Mouse (Mus musculus) urinary bladder, adult 18-20 months (tissue): ENCODE results near the gene Dusp1.

Experiments
- DNase-seq, 2 experiments: peaks; one replicate each; pipeline ENCODE4 v3.0.0; 2022; ENCODE audit warnings: low spot score in 2 of 2, mixed read lengths in 2 of 2

Dusp1 gene

GRCm38 (mm10) chr17:26561651-26562181 is at the start of gene Dusp1:
Gene Dusp1 (minus strand): TSS chr17:26562128.
- DNase-seq: no peak

DNA sequence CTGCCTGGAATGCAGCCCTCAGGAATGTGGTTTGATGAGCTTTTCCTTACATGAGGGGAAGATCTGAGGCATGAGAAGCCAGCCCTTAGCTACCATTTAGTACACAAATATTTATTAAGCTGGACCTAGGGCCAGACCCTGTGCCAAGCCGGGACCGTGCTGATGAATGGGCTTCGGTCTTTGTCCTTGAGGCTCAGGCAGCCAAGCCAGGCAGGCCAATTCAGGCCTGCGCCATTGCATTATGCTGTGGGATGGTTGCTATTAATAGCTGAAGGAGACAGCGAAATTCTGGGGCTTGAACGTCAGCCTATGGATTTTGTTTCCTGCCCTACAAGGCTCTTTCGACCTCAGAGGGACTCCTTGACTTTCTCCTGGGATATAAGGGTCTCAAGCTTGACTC is 49.4 kb upstream of the Dusp1 start:
- DNase-seq: no peak

DNA sequence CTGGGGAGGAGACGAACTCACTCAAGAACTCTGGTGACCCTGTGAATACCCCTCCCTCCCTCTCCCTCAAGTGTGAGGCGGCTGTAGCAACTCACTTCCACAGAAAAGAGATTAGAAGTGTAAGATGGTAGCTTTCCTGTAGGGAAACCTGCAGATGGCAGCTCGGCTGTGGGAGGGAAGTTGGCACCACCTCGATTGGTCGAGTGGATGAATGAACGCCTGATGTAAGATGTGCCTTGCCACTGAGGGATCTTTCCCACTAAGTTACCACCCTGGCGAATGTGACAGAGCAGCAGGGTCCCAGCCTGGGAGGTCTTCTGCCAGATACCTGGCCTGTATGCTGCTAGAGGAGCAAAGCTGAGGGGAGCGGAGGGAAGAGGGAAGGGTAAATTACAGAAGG is 47.9 kb upstream of the Dusp1 start:
- no peak for DNase-seq

- DNase-seq: no peak
Observed at GRCm38 (mm10) chr17:26608877-26609276, 46.9 kb upstream of the Dusp1 start.

- no peak for DNase-seq
Observed at GRCm38 (mm10) chr17:26608348-26608747, 46.4 kb upstream of the Dusp1 start.

DNA sequence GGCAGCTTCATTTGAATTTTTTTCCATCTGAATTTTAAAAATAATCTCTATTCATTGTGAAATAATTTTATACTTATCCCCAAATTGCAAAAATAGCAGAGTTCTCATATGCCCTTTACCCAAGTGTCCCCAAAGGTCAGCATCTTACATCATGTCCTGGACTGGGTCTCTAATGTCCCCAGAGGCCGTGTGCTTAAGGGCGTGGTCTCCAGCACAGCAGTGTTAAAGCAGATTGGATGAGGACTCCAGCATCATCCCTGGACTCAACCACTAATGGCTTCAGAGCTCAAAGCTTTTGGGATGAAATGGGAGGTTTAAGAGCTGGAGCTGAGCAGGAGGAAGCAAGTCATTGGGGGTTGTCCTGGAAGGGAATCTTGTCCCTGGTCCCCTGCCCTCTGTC is 44.6 kb upstream of the Dusp1 start:
- DNase-seq: no peak

GRCm38 (mm10) chr17:26605636-26606035 is 43.7 kb upstream of the Dusp1 start:
- peak in 1 of 2 experiments; percentile 56 for DNase-seq

GRCm38 (mm10) chr17:26603311-26603710 is 41.4 kb upstream of the Dusp1 start:
- no peak for DNase-seq

GRCm38 (mm10) chr17:26602371-26602885 is 40.5 kb upstream of the Dusp1 start:
- DNase-seq: peak in 1 of 2 experiments; percentile 74

GRCm38 (mm10) chr17:26601926-26602325 is 40.0 kb upstream of the Dusp1 start:
- DNase-seq: no peak

DNA sequence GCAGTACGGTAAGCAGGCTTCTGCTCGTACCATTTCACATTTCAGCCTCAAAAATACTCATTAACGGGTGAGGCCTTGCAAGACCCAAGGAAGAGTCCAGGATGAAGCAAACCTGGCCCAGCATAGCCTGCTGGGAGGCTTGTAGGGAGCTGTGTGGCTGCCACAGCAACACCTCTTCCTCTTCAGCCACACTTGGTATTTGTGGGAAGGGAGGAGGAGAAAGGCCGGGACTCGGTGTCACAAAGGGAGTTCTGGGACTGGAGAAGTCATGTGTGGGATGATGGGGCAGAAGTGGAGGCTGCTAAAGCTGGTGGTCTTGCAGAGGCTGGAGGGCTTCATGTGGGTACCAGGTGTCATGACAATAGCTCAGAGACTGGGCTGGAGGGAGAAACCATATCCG is 39.6 kb upstream of the Dusp1 start:
- DNase-seq: no peak

DNA sequence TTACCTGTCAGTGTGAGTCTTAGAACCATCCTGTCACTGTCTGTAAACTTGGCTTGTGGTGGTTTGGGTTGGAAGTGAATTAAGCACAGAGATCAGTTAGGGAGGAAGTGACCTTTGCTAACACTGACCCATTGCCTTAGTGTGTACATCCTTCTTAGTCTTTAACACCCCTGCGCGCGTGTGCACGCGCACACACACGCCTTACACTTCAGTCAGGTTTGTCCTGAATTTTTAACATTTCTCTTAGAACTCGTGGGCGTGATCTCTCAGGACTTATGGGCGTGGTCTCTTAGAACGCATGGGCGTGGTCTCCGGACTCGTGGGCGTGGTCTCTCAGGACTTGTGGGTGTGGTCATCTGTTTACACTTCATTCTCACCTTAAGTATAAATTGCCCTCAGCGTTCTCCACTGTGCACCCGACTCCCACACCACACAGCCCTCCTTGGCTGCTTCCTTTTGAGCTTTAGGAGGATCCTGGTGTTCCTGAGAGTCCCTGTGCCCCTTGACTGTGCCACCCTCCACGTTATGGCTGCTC is 39.1 kb upstream of the Dusp1 start:
- DNase-seq: no peak

DNA sequence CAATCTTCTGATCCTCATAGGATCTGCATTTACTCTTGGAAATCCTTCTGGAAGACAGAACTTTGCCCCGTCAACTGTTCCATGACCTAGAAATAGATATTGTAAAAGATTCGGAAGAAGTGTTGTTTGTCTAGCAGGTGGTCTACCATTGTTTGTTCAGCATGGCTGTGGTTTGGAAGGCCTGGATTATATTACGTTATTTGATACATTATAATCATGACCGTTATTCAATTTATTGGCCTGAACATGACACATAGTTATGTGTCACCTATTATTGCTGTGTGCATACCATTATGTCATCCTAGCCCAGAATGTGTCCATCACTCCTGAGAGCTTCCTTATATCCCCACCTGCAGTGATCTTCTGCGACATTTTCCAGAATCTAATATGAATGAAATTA is 36.9 kb upstream of the Dusp1 start:
- no peak for DNase-seq

DNA sequence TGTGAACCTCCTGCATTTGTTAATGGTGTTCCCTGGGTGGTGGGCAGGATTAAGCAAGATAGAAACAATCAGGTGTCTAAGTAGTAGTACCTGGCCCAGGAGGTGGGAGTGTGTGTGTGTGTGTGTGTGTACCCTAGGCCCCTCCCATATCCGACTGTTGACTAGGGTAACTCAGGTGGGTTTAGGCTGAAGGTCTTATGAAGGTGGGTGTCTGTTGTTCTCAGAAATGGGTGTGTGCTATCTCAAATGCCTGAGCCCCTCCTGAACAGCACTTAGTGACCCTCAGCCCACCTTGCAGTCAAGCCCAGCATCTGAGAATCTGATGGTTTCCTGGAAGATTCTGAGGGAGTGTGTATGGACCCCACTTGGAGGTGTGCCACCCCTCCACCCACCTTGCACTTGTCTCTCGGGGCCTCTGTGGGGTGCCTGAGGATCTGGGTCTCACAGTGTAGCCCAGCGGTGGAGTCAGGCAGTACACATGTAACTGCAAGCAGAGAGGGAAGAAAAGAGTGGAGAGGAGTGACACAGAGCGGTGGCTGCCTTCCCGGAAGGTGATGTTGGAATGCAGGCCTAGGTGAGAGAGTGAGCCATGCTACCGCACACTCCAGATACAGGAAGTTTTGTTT is 35.0 kb upstream of the Dusp1 start:
- no peak for DNase-seq

DNA sequence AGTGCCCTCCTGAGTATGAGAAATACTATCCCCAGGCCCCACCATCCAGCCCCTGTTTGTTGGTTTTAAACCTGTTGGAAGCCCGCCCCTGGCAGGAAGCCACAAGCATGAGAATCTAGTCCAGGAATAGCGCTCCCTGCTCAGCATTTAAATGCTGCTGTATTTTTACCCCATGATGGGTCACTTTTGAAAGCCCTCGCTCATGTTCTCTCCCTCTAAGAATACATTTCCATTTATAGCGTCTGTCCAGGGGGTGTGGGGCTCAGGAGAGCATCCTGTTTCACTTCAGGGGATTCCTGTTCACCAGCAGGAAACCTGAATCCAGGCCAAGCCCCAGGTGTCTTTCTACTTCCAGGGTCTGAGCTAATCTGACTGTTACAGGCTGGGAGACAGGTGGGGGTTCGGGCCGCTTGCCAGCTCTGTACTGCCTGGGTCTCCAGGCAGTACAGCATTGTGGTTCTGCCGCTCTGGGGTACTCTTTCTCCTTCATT is 34.3 kb upstream of the Dusp1 start:
- DNase-seq: no peak

DNA sequence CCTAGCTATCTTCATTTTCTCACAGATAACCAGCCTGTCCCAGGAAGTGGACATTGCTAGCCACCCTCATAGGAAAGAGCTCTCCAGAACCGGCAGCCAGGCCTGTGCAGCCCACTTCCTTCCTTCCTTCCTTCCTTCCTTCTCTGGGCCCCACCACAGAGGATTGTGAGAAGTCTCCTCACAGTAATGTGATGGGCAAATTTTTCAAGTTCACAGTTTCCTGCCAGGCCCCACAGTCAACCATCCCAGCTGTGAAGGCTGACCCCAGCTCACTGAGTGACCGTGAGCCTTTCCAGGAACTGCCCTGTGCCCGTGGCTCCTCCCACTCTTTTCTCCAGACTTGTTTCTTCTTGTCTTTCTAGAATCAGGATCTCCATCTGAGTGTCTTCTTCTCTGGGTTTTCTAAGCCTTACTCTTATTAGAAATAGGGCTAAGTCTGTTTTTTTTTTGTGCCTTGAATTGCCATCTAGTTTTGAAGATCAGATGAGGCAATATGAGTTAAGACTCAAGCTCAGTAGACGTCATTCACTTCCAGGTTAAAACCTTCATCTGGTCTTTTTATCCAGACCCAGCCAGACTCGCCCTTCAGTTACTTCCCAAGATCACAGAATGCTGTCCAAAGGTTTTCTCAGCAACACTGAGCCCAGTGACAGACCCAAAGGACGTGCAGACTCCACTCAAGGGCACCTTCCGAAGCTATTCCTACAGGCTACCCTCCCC is 33.7 kb upstream of the Dusp1 start:
- no peak for DNase-seq

DNA sequence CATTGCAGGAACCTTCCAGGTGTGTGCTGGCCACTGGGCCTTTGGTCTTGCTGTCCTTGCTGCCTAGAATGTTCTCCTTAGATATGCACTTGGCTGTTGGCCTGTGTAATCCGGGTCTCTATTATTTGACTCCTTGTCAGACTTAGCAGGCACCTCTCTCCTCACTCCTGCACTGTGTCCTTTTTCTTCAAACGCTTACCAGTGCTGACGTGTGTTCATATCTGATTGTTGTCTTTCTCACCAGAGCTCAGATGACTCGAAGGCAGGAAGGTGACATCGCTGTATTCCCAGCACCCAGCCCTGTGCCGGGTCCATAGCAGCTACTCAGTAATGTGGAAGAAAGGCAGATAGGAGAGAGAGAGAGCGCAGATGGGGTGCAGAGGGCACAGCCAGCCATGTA is 33.0 kb upstream of the Dusp1 start:
- no peak for DNase-seq

DNA sequence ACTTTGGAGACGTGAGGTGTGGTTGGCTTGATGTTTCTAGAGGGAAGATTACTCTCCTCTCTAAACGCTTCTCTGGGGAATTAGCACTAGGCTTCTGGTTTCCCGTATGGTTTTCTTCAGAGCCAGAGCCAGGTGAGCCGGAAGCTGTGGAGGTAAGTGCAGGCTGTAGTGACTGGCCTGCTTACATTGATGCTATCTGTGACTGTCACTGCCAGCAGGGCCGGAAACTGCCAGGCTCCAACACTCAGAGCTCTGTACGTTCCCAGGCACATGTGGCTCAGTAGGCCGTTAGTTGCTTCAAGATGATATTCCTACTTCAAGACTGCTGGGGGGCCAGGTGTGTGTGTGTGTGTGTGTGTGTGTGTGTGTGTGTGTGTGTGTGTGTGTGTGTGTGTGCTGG is 32.2 kb upstream of the Dusp1 start:
- no peak for DNase-seq

- no peak for DNase-seq
Observed at GRCm38 (mm10) chr17:26593199-26593598, 31.3 kb upstream of the Dusp1 start.

GRCm38 (mm10) chr17:26592510-26592909 is 30.6 kb upstream of the Dusp1 start:
- DNase-seq: peak in 1 of 2 experiments; percentile 71

DNA sequence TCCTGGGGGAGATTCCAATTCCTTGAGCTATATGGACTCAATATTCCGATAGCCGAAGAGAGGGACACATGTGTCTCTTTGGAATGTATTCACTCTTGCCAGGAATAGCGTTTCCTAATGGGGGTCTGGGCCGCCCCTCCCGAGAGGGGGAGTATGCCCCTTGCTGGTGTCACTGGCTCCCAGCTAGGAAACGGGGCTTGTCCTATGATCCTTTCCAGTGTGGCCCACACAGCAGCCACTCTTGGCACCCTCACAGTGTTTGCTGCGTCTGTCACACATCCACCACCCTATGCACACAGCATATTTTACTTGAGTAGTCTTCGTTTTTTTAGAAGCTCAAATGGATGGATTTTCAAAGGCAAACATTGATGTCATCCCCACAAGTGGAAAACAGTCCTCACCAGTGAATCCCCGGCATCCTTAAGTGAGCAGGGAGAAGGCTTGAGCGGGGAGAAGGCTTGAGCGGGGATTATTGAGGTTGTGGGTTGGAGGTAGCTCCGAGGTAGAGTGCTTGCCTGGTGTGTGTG is 26.1 kb upstream of the Dusp1 start:
- no peak for DNase-seq

- DNase-seq: peak in 1 of 2 experiments; percentile 58
Observed at GRCm38 (mm10) chr17:26584558-26585136, 22.7 kb upstream of the Dusp1 start.
